Mouse (Mus musculus): ENCODE results near the gene Ina. TPM values are rescaled to one million over a fixed set of nuclear protein-coding genes. Genes with fewer than 3 reads are reported as not detected.

The Ina gene
- polyA plus RNA-seq, 1 experiment from 2014 or later, result 8.4 TPM

GRCm38 (mm10) chr19:47017831-47018230 lies 3.3 kb downstream of the Ina start:
- Histone ChIP-seq H3K4me3 (no peak overlapping the region), H3K36me3 (no peaks in the 10 kb centered on the region), H3K9me3 (no peaks in the 10 kb centered on the region), H3K4me2 (no peak overlapping the region), H3K4me1 (peaks cover 19% of the 10 kb centered on the region), H3K27me3 (peaks cover 61% of the 10 kb centered on the region), H3K9ac (no peak overlapping the region), H3K27ac (no peak overlapping the region)
- 6% methylated on average over 3 of the region's 3 CpGs for WGBS
- ATAC-seq (ENCODE audit: insufficient number of reproducible peaks, insufficient read depth, low FRiP score, low TSS enrichment, low read depth), result no peak

DNA sequence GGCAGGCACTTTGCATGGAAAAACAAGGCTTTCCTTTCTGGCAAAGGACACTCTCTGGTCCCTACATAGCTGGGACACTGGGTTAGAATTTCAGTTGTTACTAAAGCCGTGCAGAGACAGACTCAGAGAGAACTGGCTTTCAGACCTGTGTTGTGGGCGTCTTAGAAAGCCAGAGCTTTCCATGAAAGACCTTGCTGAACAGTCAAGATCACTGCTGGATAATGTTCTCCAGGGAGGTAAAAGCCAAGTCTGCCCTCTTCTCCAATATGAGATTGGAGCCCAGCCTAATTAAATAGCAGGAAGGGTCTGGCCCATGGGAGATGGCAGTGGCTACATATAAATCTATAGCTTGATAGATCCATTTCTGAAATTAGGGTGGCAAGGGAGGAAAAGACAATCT lies 3.8 kb downstream of the Ina start:
- peaks cover 56% of the 10 kb centered on the region for H3K27me3 ChIP-seq
- no peak overlapping the region for H3K9ac ChIP-seq
- H3K4me2 ChIP-seq, result no peak overlapping the region
- no peak overlapping the region for H3K4me3 ChIP-seq
- H3K27ac ChIP-seq, result no peak overlapping the region
- ATAC-seq (ENCODE audit: insufficient number of reproducible peaks, insufficient read depth, low FRiP score, low TSS enrichment, low read depth), result no peak
- H3K36me3 ChIP-seq, result no peaks in the 10 kb centered on the region
- peaks cover 19% of the 10 kb centered on the region for H3K4me1 ChIP-seq
- WGBS, result 41% methylated on average over 2 of the region's 2 CpGs
- no peaks in the 10 kb centered on the region for H3K9me3 ChIP-seq

DNA sequence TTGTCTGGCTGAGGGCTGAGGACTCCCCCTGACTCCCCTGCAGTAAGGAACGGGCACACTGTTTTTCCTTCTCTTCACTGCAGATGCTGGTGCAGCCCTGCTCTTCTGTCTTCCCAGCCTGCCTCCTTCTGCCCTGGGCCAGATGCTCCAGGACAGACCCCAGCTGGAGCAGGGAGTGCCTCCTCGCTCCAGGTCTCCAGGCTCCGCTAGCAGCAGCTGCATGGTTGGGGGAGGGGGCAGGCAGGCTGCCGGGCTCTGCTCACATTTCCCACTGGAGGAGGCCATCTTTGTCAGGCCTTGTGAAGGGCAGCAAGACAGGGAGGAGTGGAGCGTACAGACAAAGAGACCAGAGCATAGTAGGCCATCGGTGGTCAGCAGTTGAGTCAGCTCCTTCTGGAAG lies 4.8 kb downstream of the Ina start:
- Histone ChIP-seq H3K27ac (no peak overlapping the region), H3K9ac (no peak overlapping the region), H3K4me2 (0 out of 2 replicates have a peak overlapping the region, but pooled peaks have one; percentile 5), H3K9me3 (no peaks in the 10 kb centered on the region), H3K27me3 (peaks cover 46% of the 10 kb centered on the region), H3K36me3 (no peaks in the 10 kb centered on the region), H3K4me1 (peaks cover 15% of the 10 kb centered on the region), H3K4me3 (no peak overlapping the region)
- WGBS, result 21% methylated on average over 6 of the region's 6 CpGs
- no peak for ATAC-seq (ENCODE audit: insufficient number of reproducible peaks, insufficient read depth, low FRiP score, low TSS enrichment, low read depth)

GRCm38 (mm10) chr19:47022709-47023108 lies 8.2 kb downstream of the Ina start:
- H3K36me3 ChIP-seq, result no peaks in the 10 kb centered on the region
- no peak overlapping the region for H3K9ac ChIP-seq
- no peak overlapping the region for H3K27ac ChIP-seq
- no peaks in the 10 kb centered on the region for H3K4me1 ChIP-seq
- H3K4me2 ChIP-seq, result no peak overlapping the region
- H3K4me3 ChIP-seq, result no peak overlapping the region
- 90% methylated on average over 4 of the region's 4 CpGs for WGBS
- ATAC-seq (ENCODE audit: insufficient number of reproducible peaks, insufficient read depth, low FRiP score, low TSS enrichment, low read depth), result no peak
- H3K9me3 ChIP-seq, result no peaks in the 10 kb centered on the region
- H3K27me3 ChIP-seq, result peaks cover 17% of the 10 kb centered on the region

GRCm38 (mm10) chr19:47023546-47023945 lies 9.0 kb downstream of the Ina start:
- Histone ChIP-seq H3K4me2 (no peak overlapping the region), H3K4me1 (no peaks in the 10 kb centered on the region), H3K27me3 (peaks cover 8% of the 10 kb centered on the region), H3K36me3 (no peaks in the 10 kb centered on the region), H3K9me3 (no peaks in the 10 kb centered on the region), H3K4me3 (no peak overlapping the region), H3K9ac (no peak overlapping the region), H3K27ac (no peak overlapping the region)
- WGBS, result 87% methylated on average over 13 of the region's 13 CpGs
- ATAC-seq (ENCODE audit: insufficient number of reproducible peaks, insufficient read depth, low FRiP score, low TSS enrichment, low read depth), result no peak

GRCm38 (mm10) chr19:47024954-47025353 lies 10.5 kb downstream of the Ina start:
- 80% methylated on average over 10 of the region's 10 CpGs for WGBS
- H3K9me3 ChIP-seq, result no peaks in the 10 kb centered on the region
- ATAC-seq (ENCODE audit: insufficient number of reproducible peaks, insufficient read depth, low FRiP score, low TSS enrichment, low read depth), result no peak
- no peaks in the 10 kb centered on the region for H3K27me3 ChIP-seq
- H3K4me3 ChIP-seq, result no peak overlapping the region
- no peak overlapping the region for H3K4me2 ChIP-seq
- H3K4me1 ChIP-seq, result no peaks in the 10 kb centered on the region
- H3K27ac ChIP-seq, result no peak overlapping the region
- no peaks in the 10 kb centered on the region for H3K36me3 ChIP-seq
- no peak overlapping the region for H3K9ac ChIP-seq

DNA sequence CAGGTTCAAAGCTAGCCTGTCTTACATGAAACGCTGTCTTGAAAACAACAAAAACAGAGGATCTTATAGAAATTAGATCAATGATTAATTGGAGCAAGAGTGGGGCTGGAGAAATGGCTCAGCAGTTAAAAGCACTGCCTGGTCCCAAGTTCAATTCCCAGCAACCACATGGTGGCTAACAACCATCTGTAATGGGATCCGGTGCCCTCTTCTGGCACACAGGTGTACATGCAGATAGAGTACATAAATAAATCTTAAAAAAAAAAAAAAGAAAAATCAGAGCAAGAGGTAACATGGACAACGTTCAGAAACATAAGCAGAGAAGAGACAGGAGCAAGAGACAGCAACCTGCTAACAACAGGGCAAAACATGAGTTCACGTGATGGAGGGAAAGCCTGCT lies 12.0 kb downstream of the Ina start:
- WGBS, result 82% methylated on average over 4 of the region's 4 CpGs
- H3K9me3 ChIP-seq, result no peaks in the 10 kb centered on the region
- no peaks in the 10 kb centered on the region for H3K27me3 ChIP-seq
- no peak overlapping the region for H3K27ac ChIP-seq
- H3K4me1 ChIP-seq, result no peaks in the 10 kb centered on the region
- no peak overlapping the region for H3K4me2 ChIP-seq
- no peak overlapping the region for H3K4me3 ChIP-seq
- no peak overlapping the region for H3K9ac ChIP-seq
- ATAC-seq (ENCODE audit: insufficient number of reproducible peaks, insufficient read depth, low FRiP score, low TSS enrichment, low read depth), result no peak
- H3K36me3 ChIP-seq, result no peaks in the 10 kb centered on the region

DNA sequence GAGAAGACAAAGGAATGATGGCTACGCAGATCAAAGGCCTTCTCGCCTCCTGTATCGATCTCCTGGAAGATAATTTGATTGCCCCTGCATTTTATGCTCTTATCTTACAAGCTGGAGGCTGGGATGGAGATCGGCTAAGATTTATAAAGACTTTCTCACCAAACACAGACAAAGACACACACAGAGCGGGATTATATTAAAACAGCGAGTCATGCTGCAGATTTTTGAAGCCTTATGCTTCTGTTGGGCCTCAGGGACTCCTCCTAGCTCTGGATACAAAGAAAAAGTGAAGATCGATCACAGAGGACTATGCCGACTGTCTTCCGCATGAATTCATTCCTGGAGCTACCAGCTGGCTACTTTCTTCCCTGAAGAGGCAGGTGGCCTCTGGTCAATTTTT lies 15.3 kb downstream of the Ina start:
- Histone ChIP-seq H3K36me3 (peaks cover 18% of the 10 kb centered on the region), H3K9ac (no peak overlapping the region), H3K4me2 (no peak overlapping the region), H3K9me3 (no peaks in the 10 kb centered on the region), H3K4me3 (no peak overlapping the region), H3K27ac (no peak overlapping the region), H3K27me3 (no peaks in the 10 kb centered on the region), H3K4me1 (no peaks in the 10 kb centered on the region)
- WGBS, result 79% methylated on average over 9 of the region's 9 CpGs
- ATAC-seq (ENCODE audit: insufficient number of reproducible peaks, insufficient read depth, low FRiP score, low TSS enrichment, low read depth), result no peak

- Histone ChIP-seq H3K9me3 (no peaks in the 10 kb centered on the region), H3K27me3 (no peaks in the 10 kb centered on the region), H3K9ac (no peak overlapping the region), H3K27ac (no peak overlapping the region), H3K36me3 (peaks cover 30% of the 10 kb centered on the region), H3K4me3 (no peak overlapping the region), H3K4me1 (no peaks in the 10 kb centered on the region), H3K4me2 (no peak overlapping the region)
- ATAC-seq (ENCODE audit: insufficient number of reproducible peaks, insufficient read depth, low FRiP score, low TSS enrichment, low read depth), result no peak
- WGBS, result 80% methylated on average over 6 of the region's 6 CpGs
These were observed 17.3 kb downstream of the Ina start for GRCm38 (mm10) chr19:47031770-47032169.

DNA sequence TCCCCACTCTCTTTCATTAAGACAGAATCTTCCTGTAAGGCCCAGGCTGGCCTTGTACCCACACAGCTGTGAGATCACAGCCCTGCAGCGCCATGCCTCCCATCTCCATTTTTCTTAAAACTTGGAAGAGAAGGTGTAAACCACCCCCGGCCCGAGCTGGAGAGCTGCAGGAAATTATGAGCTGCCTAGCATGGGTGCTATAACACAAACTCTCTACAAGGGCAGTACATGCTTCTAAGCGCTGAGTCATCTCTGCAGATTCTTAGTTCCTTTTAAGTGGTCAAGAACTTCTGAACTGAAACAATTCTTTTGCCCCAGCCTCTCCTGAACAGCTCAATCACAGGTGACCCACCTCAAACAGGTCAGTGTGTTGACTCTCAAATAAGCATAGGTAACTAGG lies 20.4 kb downstream of the Ina start:
- Histone ChIP-seq H3K4me2 (no peak overlapping the region), H3K4me1 (no peaks in the 10 kb centered on the region), H3K9me3 (no peaks in the 10 kb centered on the region), H3K27ac (no peak overlapping the region), H3K36me3 (peaks cover 53% of the 10 kb centered on the region), H3K27me3 (no peaks in the 10 kb centered on the region), H3K4me3 (no peak overlapping the region), H3K9ac (no peak overlapping the region)
- no peak for ATAC-seq (ENCODE audit: insufficient number of reproducible peaks, insufficient read depth, low FRiP score, low TSS enrichment, low read depth)
- 92% methylated on average over 4 of the region's 4 CpGs for WGBS

- H3K4me1 ChIP-seq, result no peaks in the 10 kb centered on the region
- no peak overlapping the region for H3K4me2 ChIP-seq
- peaks cover 68% of the 10 kb centered on the region for H3K36me3 ChIP-seq
- no peak overlapping the region for H3K9ac ChIP-seq
- H3K27me3 ChIP-seq, result no peaks in the 10 kb centered on the region
- no peak overlapping the region for H3K27ac ChIP-seq
- H3K4me3 ChIP-seq, result no peak overlapping the region
- no peak for ATAC-seq (ENCODE audit: insufficient number of reproducible peaks, insufficient read depth, low FRiP score, low TSS enrichment, low read depth)
- no peaks in the 10 kb centered on the region for H3K9me3 ChIP-seq
- WGBS, result 85% methylated on average over 3 of the region's 3 CpGs
These were observed 22.1 kb downstream of the Ina start for GRCm38 (mm10) chr19:47036596-47036995.

DNA sequence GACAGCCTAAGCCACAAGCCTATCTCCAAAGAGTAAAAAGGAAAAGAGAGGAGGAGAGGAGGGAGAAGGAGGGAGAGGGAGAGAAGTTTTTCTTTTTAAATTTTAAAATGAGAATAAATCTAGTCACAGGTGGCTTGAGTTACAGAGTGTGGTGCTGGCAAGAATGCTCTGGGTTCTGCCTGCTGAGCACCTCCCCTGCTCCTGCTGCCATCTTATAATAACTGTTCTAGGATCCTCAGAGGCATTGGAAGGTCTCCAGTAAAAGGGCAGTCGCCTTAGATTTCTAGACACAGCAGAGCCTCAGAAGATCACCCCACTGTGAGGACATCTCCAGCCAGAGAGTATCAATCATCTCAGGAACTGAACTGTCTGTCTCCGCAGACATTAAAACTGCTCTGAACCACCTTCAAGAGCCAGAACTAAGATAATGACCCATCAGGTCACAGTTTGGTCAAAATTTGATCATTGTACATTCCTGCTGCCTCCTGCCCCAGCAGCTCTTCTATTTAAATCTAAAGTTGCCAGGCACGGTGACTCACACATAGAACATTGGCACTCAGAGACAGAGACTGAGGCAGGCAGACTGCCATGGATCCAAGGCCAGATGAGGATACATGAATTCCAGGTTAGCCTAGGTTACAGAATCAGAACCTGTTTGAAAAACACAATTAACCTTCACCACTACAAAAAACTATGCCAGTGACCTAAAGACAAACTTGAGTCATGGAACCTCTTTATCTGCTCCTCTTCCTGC lies 26.4 kb downstream of the Ina start:
- ATAC-seq (ENCODE audit: insufficient number of reproducible peaks, insufficient read depth, low FRiP score, low TSS enrichment, low read depth), result no peak
- Histone ChIP-seq H3K27ac (no peak overlapping the region), H3K9ac (no peak overlapping the region), H3K4me1 (no peaks in the 10 kb centered on the region), H3K36me3 (peaks cover 62% of the 10 kb centered on the region), H3K4me2 (no peak overlapping the region), H3K9me3 (no peaks in the 10 kb centered on the region), H3K4me3 (no peak overlapping the region), H3K27me3 (no peaks in the 10 kb centered on the region)
- 88% methylated on average over 3 of the region's 3 CpGs for WGBS

Data from embryonic facial prominence, embryonic 13.5 days (tissue).